8 mouse cellular contexts compared by ENCODE assay signal in the genomic region with DNA sequence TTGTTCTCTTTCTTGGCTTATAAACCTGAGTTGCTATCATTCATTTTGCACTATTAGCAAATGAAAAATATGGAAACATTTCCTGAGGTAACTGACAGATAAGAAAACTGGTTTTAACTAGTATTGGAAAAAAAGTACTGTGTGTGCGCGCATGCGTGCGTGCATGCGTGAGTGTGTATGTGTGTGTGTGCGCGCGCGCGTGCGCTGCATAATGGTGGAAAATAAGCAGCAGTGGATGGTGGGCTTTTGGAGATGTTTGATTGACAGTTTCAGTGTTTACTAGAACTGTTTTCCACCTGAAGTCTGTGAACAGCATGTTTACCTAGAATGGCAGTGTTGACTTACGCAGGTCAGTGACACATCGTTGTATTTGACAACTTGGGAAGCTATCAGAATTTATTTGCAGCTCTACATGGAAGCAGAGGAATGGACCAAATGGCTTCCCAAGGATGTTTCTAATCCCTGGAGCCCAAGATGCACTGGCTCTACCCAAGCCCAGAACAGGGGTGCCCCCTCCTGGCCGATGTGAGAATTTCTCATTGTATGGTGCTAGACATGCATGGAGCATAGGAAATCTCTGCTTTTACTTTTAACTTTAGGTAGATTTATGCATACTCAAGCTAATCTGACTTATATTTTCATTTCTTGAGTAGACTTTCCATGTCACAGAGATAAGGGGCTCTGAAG.
DNase-seq lines count a peak whose midpoint lies in the region; ATAC-seq and TF ChIP-seq lines count a peak whose summit lies in the region.

No protein-coding gene starts in this region.

- H3K4me2 ChIP-seq in limb, embryonic 14.5 days (replicated peaks; ENCODE audit: low read depth, low read length, severe bottlenecking) = no peak overlapping the region
- no peak overlapping the region for H3K4me2 ChIP-seq in stomach, postnatal 0 days (replicated peaks; ENCODE audit: low read depth)

- TF ChIP-seq EP300 in heart, adult 2 months (IDR thresholded peaks at IDR 0.05; ENCODE audit: insufficient read depth, low read depth, low read length) = peak; percentile 64; the same call in 1 of the 2 replicates
- TF ChIP-seq EP300 in stomach, postnatal 0 days (optimal IDR thresholded peaks at IDR 0.05) = no peak

- H3K4me3 ChIP-seq in heart, adult 2 months = no peak overlapping the region
- no peak overlapping the region for H3K4me3 ChIP-seq in limb, embryonic 14.5 days (replicated peaks; ENCODE audit: low read length)
- no peak overlapping the region for H3K4me3 ChIP-seq in stomach, postnatal 0 days (ENCODE audit: low read depth, low read length)

- no peaks in the 10 kb centered on the region; the same call in 1 of the 2 replicates for H3K4me1 ChIP-seq in heart, adult 2 months (ENCODE audit: control insufficient read depth, insufficient read depth, low read length)
- no peaks in the 10 kb centered on the region for H3K4me1 ChIP-seq in limb, embryonic 14.5 days (ENCODE audit: control insufficient read depth, insufficient read depth, low read length)
- no peaks in the 10 kb centered on the region for H3K4me1 ChIP-seq in stomach, postnatal 0 days (replicated peaks; ENCODE audit: control insufficient read depth, insufficient read depth)

- no peak overlapping the region for H3K9ac ChIP-seq in heart, adult 2 months (ENCODE audit: low read depth, low read length)
- H3K9ac ChIP-seq in limb, embryonic 14.5 days (ENCODE audit: low read depth, low read length, severe bottlenecking) = no peak overlapping the region
- H3K9ac ChIP-seq in stomach, postnatal 0 days (ENCODE audit: low read length) = no peak overlapping the region

- H3K27me3 ChIP-seq in heart, adult 2 months (ENCODE audit: control insufficient read depth, insufficient read depth, low read length) = no peaks in the 10 kb centered on the region
- H3K27me3 ChIP-seq in limb, embryonic 14.5 days (ENCODE audit: control insufficient read depth, insufficient read depth, low read length) = no peaks in the 10 kb centered on the region
- H3K27me3 ChIP-seq in stomach, postnatal 0 days (ENCODE audit: control insufficient read depth, insufficient read depth, low read length) = no peaks in the 10 kb centered on the region

- H3K36me3 ChIP-seq in heart, adult 2 months (ENCODE audit: control insufficient read depth, insufficient read depth, low read length) = no peaks in the 10 kb centered on the region
- H3K36me3 ChIP-seq in limb, embryonic 14.5 days (ENCODE audit: control insufficient read depth, insufficient read depth, low read length) = no peaks in the 10 kb centered on the region
- H3K36me3 ChIP-seq in stomach, postnatal 0 days (ENCODE audit: control insufficient read depth, insufficient read depth, low read length) = no peaks in the 10 kb centered on the region

- TF ChIP-seq POLR2A in heart, adult 2 months (IDR thresholded peaks at IDR 0.05; ENCODE audit: insufficient read depth, low read depth, low read length) = no peak
- TF ChIP-seq POLR2A in limb, embryonic 14.5 days (IDR thresholded peaks at IDR 0.05; ENCODE audit: borderline replicate concordance, extremely low read depth, insufficient read depth, insufficient read length) = no peak

- ATAC-seq in limb, embryonic 14.5 days (ENCODE audit: low FRiP score, low read depth) = peak; percentile 30; the same call in 1 of the 2 replicates
- peak; percentile 81 for ATAC-seq in stomach, postnatal 0 days (ENCODE audit: low FRiP score, low TSS enrichment)

- intact Hi-C loops in heart, adult 2 months (cut with DNase I) = loop anchor here (1.0 to 10.0 kb wide), 3 partner anchors 159 to 491 kb away; no protein-coding TSS in a partner anchor

- no peaks in the 10 kb centered on the region for H3K9me3 ChIP-seq in limb, embryonic 14.5 days (ENCODE audit: control insufficient read depth, low read length)
- H3K9me3 ChIP-seq in stomach, postnatal 0 days (ENCODE audit: control insufficient read depth, low read length) = no peaks in the 10 kb centered on the region

- 85% methylated on average over 14 of the region's 14 CpGs for WGBS in heart, adult 2 months
- 85% methylated on average over 14 of the region's 14 CpGs for WGBS in limb, embryonic 14.5 days
- 82% methylated on average over 14 of the region's 14 CpGs for WGBS in stomach, postnatal 0 days

- no peaks in the 10 kb centered on the region for H3K79me2 ChIP-seq in heart, adult 2 months (replicated peaks; ENCODE audit: control insufficient read depth, insufficient read depth, low read length)

- TF ChIP-seq CTCF in heart, adult 2 months (IDR thresholded peaks at IDR 0.05) = peak; percentile 96
- peak; percentile 96 for TF ChIP-seq CTCF in stomach, postnatal 0 days (IDR thresholded peaks at IDR 0.05; ENCODE audit: low read depth)

- DNase-seq in 3134 (ENCODE audit: extremely low read depth, insufficient read length, low spot score) = peak; percentile 19
- DNase-seq in adrenal gland, adult 8-10 months = peak; percentile 65
- DNase-seq in embryo, embryonic 11.5 days (ENCODE audit: low read depth, low spot score) = peak; percentile 75
- peak; percentile 67 to 84 for DNase-seq in heart, adult 2 months
- peak; percentile 92 for DNase-seq in kidney, adult 9 months
- peak; percentile 76 for DNase-seq in limb, embryonic 14.5 days (ENCODE audit: low spot score)
- DNase-seq in neural tube, embryonic 10.5 days (ENCODE audit: extremely low spot score, low spot score) = peak; percentile 83
- DNase-seq in stomach, postnatal 0 days (ENCODE audit: low spot score) = peak; percentile 87

- H3K27ac ChIP-seq in heart, adult 2 months = no peak overlapping the region
- no peak overlapping the region for H3K27ac ChIP-seq in limb, embryonic 14.5 days (replicated peaks; ENCODE audit: low read depth, low read length)
- no peak overlapping the region for H3K27ac ChIP-seq in stomach, postnatal 0 days (replicated peaks)

Comparison
In these comparisons a context has a peak if more than half of its experiments do, and no peak if none do; other contexts are left out.
1. DNase-seq: peak in every context shown above with its lines; median percentile 92 in kidney, adult 9 months; 87 in stomach, postnatal 0 days; 83 in neural tube, embryonic 10.5 days; 76 in limb, embryonic 14.5 days; 76 in heart, adult 2 months; 75 in embryo, embryonic 11.5 days; 65 in adrenal gland, adult 8-10 months; 19 in 3134.